8 mouse cellular contexts compared by ENCODE assay signal in the genomic region with DNA sequence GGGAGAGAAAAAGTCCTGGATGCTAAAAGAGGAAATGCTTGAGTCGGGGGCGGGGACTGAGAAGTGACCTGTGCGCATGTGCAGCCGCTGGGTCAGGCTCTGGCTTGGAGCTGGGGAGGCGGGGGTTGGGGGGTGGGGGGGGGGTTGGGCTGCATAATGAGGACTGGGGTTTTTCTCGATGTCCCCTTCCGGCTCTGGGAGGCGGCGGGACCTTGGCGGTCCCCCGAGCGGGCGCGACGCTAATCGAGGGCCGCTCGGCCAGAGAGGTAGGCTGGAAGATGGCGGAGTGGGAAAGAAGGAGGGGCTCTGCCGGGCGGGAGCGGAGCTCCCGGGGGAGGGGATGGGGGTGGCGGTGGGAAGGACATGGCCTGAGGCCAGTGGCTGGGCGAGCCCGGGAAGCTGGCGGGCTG. TPM values are rescaled to one million over a fixed set of nuclear protein-coding genes. Genes with fewer than 3 reads are reported as not detected.
DNase-seq lines count a peak whose midpoint lies in the region; ATAC-seq and TF ChIP-seq lines count a peak whose summit lies in the region.

No protein-coding gene starts in this region.

- peak; percentile 64 for DNase-seq in retina, adult 2 months (ENCODE audit: low read depth, low spot score)
- DNase-seq in retina, postnatal 1 day: no peak
- peak; percentile 80 for DNase-seq in embryo, embryonic 9.5 days (ENCODE audit: extremely low spot score)
- DNase-seq in heart, adult 2 months: peak; percentile 84
- peak; percentile 79 for DNase-seq in kidney, adult 18-20 months
- DNase-seq in limb, embryonic 14.5 days (ENCODE audit: low spot score): peak; percentile 77

- H3K79me2 ChIP-seq in heart, adult 2 months (replicated peaks; ENCODE audit: control insufficient read depth, insufficient read depth, low read length): no peaks in the 10 kb centered on the region

- no peaks in the 10 kb centered on the region; the same call in 1 of the 2 replicates for H3K4me1 ChIP-seq in heart, adult 2 months (ENCODE audit: control insufficient read depth, insufficient read depth, low read length)
- H3K4me1 ChIP-seq in limb, embryonic 14.5 days (ENCODE audit: control insufficient read depth, insufficient read depth, low read length): no peaks in the 10 kb centered on the region; the same call in 1 of the 2 replicates
- peaks cover 7% of the 10 kb centered on the region; the same call in 1 of the 2 replicates for H3K4me1 ChIP-seq in midbrain, embryonic 16.5 days (ENCODE audit: control insufficient read depth, insufficient read depth, low read length)
- H3K4me1 ChIP-seq in stomach, embryonic 14.5 days (ENCODE audit: control insufficient read depth, insufficient read depth, low read length): 0 out of 2 replicates have a peak, but pooled peaks cover 3% of the 10 kb centered on the region

- peak; percentile 11 for TF ChIP-seq POLR2A in heart, adult 2 months (IDR thresholded peaks at IDR 0.05; ENCODE audit: insufficient read depth, low read depth, low read length)
- no peak for TF ChIP-seq POLR2A in limb, embryonic 14.5 days (IDR thresholded peaks at IDR 0.05; ENCODE audit: borderline replicate concordance, extremely low read depth, insufficient read depth, insufficient read length)

- peak overlapping the region; percentile 51 for H3K4me3 ChIP-seq in heart, adult 2 months
- peak overlapping the region; percentile 44 for H3K4me3 ChIP-seq in limb, embryonic 14.5 days (replicated peaks; ENCODE audit: low read length)
- peak overlapping the region; percentile 50 for H3K4me3 ChIP-seq in midbrain, embryonic 16.5 days (ENCODE audit: low read depth, low read length)
- peak overlapping the region; percentile 35 for H3K4me3 ChIP-seq in stomach, embryonic 14.5 days (ENCODE audit: low read depth, low read length)

- ATAC-seq in limb, embryonic 14.5 days (ENCODE audit: low FRiP score, low read depth): peak; percentile 84
- ATAC-seq in midbrain, embryonic 16.5 days: peak; percentile 82
- ATAC-seq in stomach, embryonic 14.5 days (ENCODE audit: insufficient number of reproducible peaks, insufficient read depth, low FRiP score, low read depth): peak; percentile 81

- peaks cover 2% of the 10 kb centered on the region; the same call in 1 of the 2 replicates for H3K36me3 ChIP-seq in heart, adult 2 months (ENCODE audit: control insufficient read depth, insufficient read depth, low read length)
- no peaks in the 10 kb centered on the region for H3K36me3 ChIP-seq in limb, embryonic 14.5 days (ENCODE audit: control insufficient read depth, insufficient read depth, low read length)
- H3K36me3 ChIP-seq in midbrain, embryonic 16.5 days (ENCODE audit: control insufficient read depth, insufficient read depth, low read length): no peaks in the 10 kb centered on the region
- no peaks in the 10 kb centered on the region for H3K36me3 ChIP-seq in stomach, embryonic 14.5 days (ENCODE audit: control insufficient read depth, insufficient read depth, low read length)

- peak overlapping the region; percentile 91 for H3K27ac ChIP-seq in heart, adult 2 months
- peak overlapping the region; percentile 90 for H3K27ac ChIP-seq in limb, embryonic 14.5 days (replicated peaks; ENCODE audit: low read depth, low read length)
- H3K27ac ChIP-seq in midbrain, embryonic 16.5 days (ENCODE audit: low read length): peak overlapping the region; percentile 90
- H3K27ac ChIP-seq in stomach, embryonic 14.5 days (ENCODE audit: low read length): peak overlapping the region; percentile 93

- H3K4me2 ChIP-seq in limb, embryonic 14.5 days (replicated peaks; ENCODE audit: low read depth, low read length, severe bottlenecking): peak overlapping the region; percentile 43
- peak overlapping the region; percentile 50 for H3K4me2 ChIP-seq in midbrain, embryonic 16.5 days (ENCODE audit: low read length)
- H3K4me2 ChIP-seq in stomach, embryonic 14.5 days (replicated peaks; ENCODE audit: low read depth, low read length): peak overlapping the region; percentile 26; the same call in 1 of the 2 replicates

- TF ChIP-seq CTCF in heart, adult 2 months (IDR thresholded peaks at IDR 0.05): no peak

- WGBS in heart, adult 2 months: 27% methylated on average over 27 of the region's 27 CpGs
- 21% methylated on average over 7 of the region's 27 CpGs for WGBS in limb, embryonic 14.5 days
- WGBS in midbrain, embryonic 16.5 days: 14% methylated on average over 25 of the region's 27 CpGs
- 16% methylated on average over 26 of the region's 27 CpGs for WGBS in stomach, embryonic 14.5 days

- no peaks in the 10 kb centered on the region for H3K27me3 ChIP-seq in heart, adult 2 months (ENCODE audit: control insufficient read depth, insufficient read depth, low read length)
- H3K27me3 ChIP-seq in limb, embryonic 14.5 days (ENCODE audit: control insufficient read depth, insufficient read depth, low read length): no peaks in the 10 kb centered on the region
- H3K27me3 ChIP-seq in midbrain, embryonic 16.5 days (ENCODE audit: control insufficient read depth, insufficient read depth, low read depth, low read length): no peaks in the 10 kb centered on the region
- no peaks in the 10 kb centered on the region for H3K27me3 ChIP-seq in stomach, embryonic 14.5 days (ENCODE audit: control insufficient read depth, insufficient read depth, low read length)

- intact Hi-C loops in heart, adult 2 months (cut with DNase I): loop anchor here (1.0 kb wide), 2 partner anchors 34 to 84 kb away; no protein-coding TSS in a partner anchor

- no peaks in the 10 kb centered on the region for H3K9me3 ChIP-seq in limb, embryonic 14.5 days (ENCODE audit: control insufficient read depth, low read length)
- H3K9me3 ChIP-seq in midbrain, embryonic 16.5 days (replicated peaks; ENCODE audit: control insufficient read depth, low read length, poor library complexity, severe bottlenecking): no peaks in the 10 kb centered on the region
- no peaks in the 10 kb centered on the region for H3K9me3 ChIP-seq in stomach, embryonic 14.5 days (ENCODE audit: control insufficient read depth, low read depth, low read length)

- peak overlapping the region; percentile 75 for H3K9ac ChIP-seq in heart, adult 2 months (ENCODE audit: low read depth, low read length)
- peak overlapping the region; percentile 66 for H3K9ac ChIP-seq in limb, embryonic 14.5 days (ENCODE audit: low read depth, low read length, severe bottlenecking)
- H3K9ac ChIP-seq in midbrain, embryonic 16.5 days (ENCODE audit: low read depth, low read length): peak overlapping the region; percentile 69
- H3K9ac ChIP-seq in stomach, embryonic 14.5 days (replicated peaks; ENCODE audit: low read depth, low read length): 0 out of 2 replicates have a peak overlapping the region, but pooled peaks have one; percentile 14

- TF ChIP-seq EP300 in heart, adult 2 months (IDR thresholded peaks at IDR 0.05; ENCODE audit: insufficient read depth, low read depth, low read length): no peak

RNA-seq across cellular contexts. Expression of a gene that starts 8.3 kb away (rescaled TPM):
- total RNA-seq in heart, adult 2 months (2021): 10 to 100 TPM; 25.8 to 29.3 TPM
- 6.3 and 14.8 TPM in 2 replicates for polyA plus RNA-seq in heart, adult 2 months (2012; rRNA removed)
- 32.3 and 32.6 TPM in 2 replicates for polyA plus RNA-seq in limb, embryonic 14.5 days (2012; rRNA removed)
- 14.9 and 16.7 TPM in 2 replicates for polyA plus RNA-seq in limb, embryonic 14.5 days (2014; fragmentation: Nextera tagmentation; extraction: Ambion mirVana)
- polyA plus RNA-seq in midbrain, embryonic 16.5 days (2015; fragmentation: Nextera tagmentation; extraction: Ambion mirVana): 10.3 and 10.8 TPM in 2 replicates
- polyA plus RNA-seq in stomach, embryonic 14.5 days (2014; fragmentation: Nextera tagmentation; extraction: Ambion mirVana): 22.8 and 24.0 TPM in 2 replicates

Comparison
In these comparisons a context has a peak if more than half of its experiments do, and no peak if none do; other contexts are left out.
1. H3K9ac ChIP-seq: peak in every context shown above with its lines; median percentile 75 in heart, adult 2 months; 69 in midbrain, embryonic 16.5 days; 66 in limb, embryonic 14.5 days; 14 in stomach, embryonic 14.5 days.